Mouse (Mus musculus): Measurements from ENCODE around the gene Hist1h4i. TPM values are rescaled to one million over a fixed set of nuclear protein-coding genes. Genes with fewer than 3 reads are reported as not detected.

Gene Hist1h4i
- total RNA-seq, 2 experiments from 2014 or later: 65.2 to 73.2 TPM

GRCm38 (mm10) chr13:22039951-22040463 lies 1.2 kb downstream of the Hist1h4i start:
- DNase-seq (ENCODE audit: low spot score in 2 of 2): no peak
- intact Hi-C loops (cut with DNase I): loop anchor here (5.0 kb wide), 7 partner anchors 323 to 1717 kb away; partner anchors contain the start of genes Hist1h1e, Hist1h1t, Hist1h2ac and Hist1h2af

- DNase-seq (ENCODE audit: low spot score in 2 of 2): no peak
- intact Hi-C loops (cut with DNase I): loop anchor here (5.0 kb wide), 2 partner anchors 1643 to 1718 kb away; partner anchors contain the start of genes Hist1h2ac, Hist1h2bc and Hist1h4b
Measured at GRCm38 (mm10) chr13:22039364-22039763, 1.8 kb downstream of the Hist1h4i start.

GRCm38 (mm10) chr13:22037415-22037814 lies 3.7 kb downstream of the Hist1h4i start:
- no peak for DNase-seq (ENCODE audit: low spot score in 2 of 2)
- intact Hi-C loops (cut with DNase I): loop anchor here (5.0 kb wide), 2 partner anchors 1645 to 1720 kb away; partner anchors contain the start of genes Hist1h2ac, Hist1h2bc and Hist1h4b

GRCm38 (mm10) chr13:22036986-22037385 lies 4.2 kb downstream of the Hist1h4i start:
- no peak for DNase-seq (ENCODE audit: low spot score in 2 of 2)
- intact Hi-C loops (cut with DNase I): loop anchor here (5.0 kb wide), 2 partner anchors 1645 to 1720 kb away; partner anchors contain the start of genes Hist1h2ac, Hist1h2bc and Hist1h4b

GRCm38 (mm10) chr13:22036149-22036956 lies 4.8 kb downstream of the Hist1h4i start:
- intact Hi-C loops (cut with DNase I): loop anchor here (5.0 kb wide), 2 partner anchors 1646 to 1721 kb away; partner anchors contain the start of genes Hist1h2ac, Hist1h2bc and Hist1h4b
- DNase-seq (ENCODE audit: low spot score in 2 of 2): no peak

GRCm38 (mm10) chr13:22035267-22036148 lies 5.7 kb downstream of the Hist1h4i start, which contains the start of the genes Hist1h2ah and Hist1h2bk:
Hist1h2ah (minus strand) TSS chr13:22035568.
Hist1h2bk (plus strand) TSS chr13:22035870.
- intact Hi-C loops (cut with DNase I): loop anchor here (5.0 kb wide), 2 partner anchors 1647 to 1722 kb away; partner anchors contain the start of genes Hist1h2ac, Hist1h2bc and Hist1h4b

GRCm38 (mm10) chr13:22034443-22035266 lies 6.5 kb downstream of the Hist1h4i start:
- DNase-seq (ENCODE audit: low spot score in 2 of 2): no peak
- intact Hi-C loops (cut with DNase I): loop anchor here (5.0 kb wide), 3 partner anchors 1378 to 1723 kb away; partner anchors contain the start of genes Hist1h2ac, Hist1h2bc and Hist1h4b

More at GRCm38 (mm10) chr13:22035267-22036148, 5.7 kb downstream of the Hist1h4i start, which contains the start of the genes Hist1h2ah and Hist1h2bk:
- peak; percentile 77 to 83 for DNase-seq (ENCODE audit: low spot score in 2 of 2)

GRCm38 (mm10) chr13:22033741-22034442 lies 7.3 kb downstream of the Hist1h4i start:
- no peak for DNase-seq (ENCODE audit: low spot score in 2 of 2)
- intact Hi-C loops (cut with DNase I): loop anchor here (5.0 kb wide), 1 partner anchor 1378 kb away; no protein-coding TSS in a partner anchor

GRCm38 (mm10) chr13:22030493-22030892 lies 10.7 kb downstream of the Hist1h4i start:
- intact Hi-C loops (cut with DNase I): loop anchor here (5.0 kb wide), 1 partner anchor 1382 kb away; no protein-coding TSS in a partner anchor
- no peak for DNase-seq (ENCODE audit: low spot score in 2 of 2)

GRCm38 (mm10) chr13:22029928-22030327 lies 11.2 kb downstream of the Hist1h4i start:
- DNase-seq (ENCODE audit: low spot score in 2 of 2): no peak
- intact Hi-C loops (cut with DNase I): loop anchor here (1.0 to 10.0 kb wide), 5 partner anchors 56 to 1405 kb away; no protein-coding TSS in a partner anchor

GRCm38 (mm10) chr13:22028673-22029460 lies 12.3 kb downstream of the Hist1h4i start:
- DNase-seq (ENCODE audit: low spot score in 2 of 2): peak; percentile 86 to 91
- intact Hi-C loops (cut with DNase I): loop anchor here (1.0 to 10.0 kb wide), 4 partner anchors 55 to 1406 kb away; no protein-coding TSS in a partner anchor

- intact Hi-C loops (cut with DNase I): loop anchor here (2.0 to 10.0 kb wide), 4 partner anchors 89 to 1408 kb away; no protein-coding TSS in a partner anchor
- DNase-seq (ENCODE audit: low spot score in 2 of 2): peak; percentile 78 to 85
Measured at GRCm38 (mm10) chr13:22026058-22027031, 14.8 kb downstream of the Hist1h4i start.

GRCm38 (mm10) chr13:22022241-22022640 lies 18.9 kb downstream of the Hist1h4i start:
- peak; percentile 46 to 70 for DNase-seq (ENCODE audit: low spot score in 2 of 2)
- intact Hi-C loops (cut with DNase I): loop anchor here (5.0 to 10.0 kb wide), 3 partner anchors 857 to 1495 kb away; no protein-coding TSS in a partner anchor

GRCm38 (mm10) chr13:22021581-22021980 lies 19.6 kb downstream of the Hist1h4i start:
- intact Hi-C loops (cut with DNase I): loop anchor here (5.0 to 10.0 kb wide), 3 partner anchors 857 to 1496 kb away; no protein-coding TSS in a partner anchor
- DNase-seq (ENCODE audit: low spot score in 2 of 2): no peak

- DNase-seq (ENCODE audit: low spot score in 2 of 2): peak in 1 of 2 experiments; percentile 50
- intact Hi-C loops (cut with DNase I): loop anchor here (5.0 to 10.0 kb wide), 3 partner anchors 856 to 1496 kb away; no protein-coding TSS in a partner anchor
Measured at GRCm38 (mm10) chr13:22020901-22021339, 20.2 kb downstream of the Hist1h4i start.
